Mouse (Mus musculus) frontal cortex, postnatal 10 days (tissue): ENCODE results near the gene Rere.
A peak's percentile ranks its signal among the peaks of the same experiment; 100 is the strongest.

ENCODE experiments used
- DNase-seq, 2 experiments: peaks; one replicate each; pipeline ENCODE4 v3.0.0; 2022; ENCODE audit warnings: low spot score in 2 of 2, mixed read lengths in 1 of 2

The Rere gene

DNA sequence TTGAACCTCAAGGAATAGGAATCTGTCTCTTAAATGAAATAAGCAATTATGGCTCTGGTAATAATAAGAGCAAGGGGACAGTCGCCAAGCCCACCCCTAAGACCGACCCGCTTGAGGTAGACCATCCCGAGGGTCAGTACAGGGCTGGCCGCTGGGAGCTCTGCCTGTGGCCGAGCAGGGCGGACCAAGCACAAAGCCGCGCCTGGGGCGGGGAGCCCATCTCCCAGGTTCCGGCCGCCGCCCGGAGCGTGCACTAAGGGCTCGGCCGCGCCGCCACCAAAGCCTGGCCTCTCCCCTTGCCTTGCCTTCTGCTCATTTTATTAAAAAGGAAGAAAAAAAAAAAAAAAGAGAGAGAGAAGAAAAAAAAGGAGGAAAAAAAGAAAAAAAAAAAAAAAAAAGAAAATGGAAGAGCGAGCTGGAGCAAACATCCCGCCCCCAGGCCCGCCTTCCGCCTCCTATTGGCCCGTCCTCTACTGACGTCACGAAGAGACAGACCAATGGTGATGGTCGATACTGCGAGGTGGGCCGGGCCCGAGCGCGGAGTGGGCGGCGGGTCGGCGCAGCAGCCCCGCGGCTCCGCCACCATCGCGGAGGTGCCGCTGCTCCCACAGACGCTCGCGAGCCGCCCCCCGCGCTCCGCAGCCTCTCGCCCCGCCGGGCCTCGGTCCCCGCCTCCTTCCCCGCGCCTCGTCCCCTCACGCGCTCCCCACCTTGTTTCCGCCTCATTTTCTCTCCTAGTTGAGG, at the start of gene Rere:
Gene Rere, plus strand, starts transcription at position 629 of the 744 bp plus-strand sequence.
- DNase-seq: peak; percentile 96 to 98

DNA sequence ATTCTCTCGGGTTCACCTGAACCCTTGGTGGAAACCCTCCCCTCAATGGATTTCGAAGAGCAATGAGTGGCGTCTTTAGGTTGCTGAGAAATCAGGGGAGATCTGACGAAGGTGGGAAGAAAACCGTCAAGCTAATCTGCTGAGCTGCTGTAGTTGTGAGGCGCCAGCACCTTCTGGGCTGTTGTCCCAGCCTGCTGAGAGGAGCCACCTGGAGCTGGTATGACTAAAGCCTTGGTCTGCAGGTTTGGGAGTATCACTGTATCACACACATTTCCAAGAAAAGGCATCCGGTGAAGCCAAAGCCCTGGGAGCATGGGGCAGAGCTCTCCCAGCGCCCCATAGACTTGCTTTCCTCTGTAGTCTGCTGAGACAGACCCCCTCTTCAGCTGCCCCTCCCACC, 49.6 kb upstream of the Rere start:
- no peak for DNase-seq

- no peak for DNase-seq
These were observed 46.7 kb upstream of the Rere start for GRCm38 (mm10) chr4:150234599-150235327.

DNA sequence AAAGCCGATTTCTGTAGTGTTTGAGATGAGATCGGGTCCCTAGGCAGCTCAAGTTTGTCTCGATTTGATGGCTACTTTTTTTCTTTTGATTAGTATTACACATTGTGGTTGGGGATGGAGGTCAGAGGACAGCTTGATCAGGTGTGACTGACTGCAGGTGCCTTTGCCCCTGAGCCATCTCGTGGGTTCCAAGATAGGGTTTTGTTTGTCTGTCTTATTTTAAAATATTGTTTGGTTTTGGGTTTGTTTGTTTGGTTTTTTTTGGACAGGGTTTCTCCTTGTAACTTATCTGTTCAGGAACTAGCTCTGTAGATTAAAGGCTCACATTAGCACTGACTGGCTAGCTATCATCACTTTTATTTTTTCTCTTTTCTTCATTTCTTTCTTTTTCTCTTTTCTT, 45.9 kb upstream of the Rere start:
- DNase-seq: no peak

- no peak for DNase-seq
These were observed 45.4 kb upstream of the Rere start for GRCm38 (mm10) chr4:150236031-150236430.

- peak; percentile 92 to 94 for DNase-seq
These were observed 44.6 kb upstream of the Rere start, which contains the start of gene Eno1 for GRCm38 (mm10) chr4:150236521-150237481. Gene Eno1 (plus strand): TSS chr4:150236721.

- DNase-seq: no peak
These were observed 43.6 kb upstream of the Rere start for GRCm38 (mm10) chr4:150237636-150238361.

GRCm38 (mm10) chr4:150238433-150239086, 42.9 kb upstream of the Rere start:
- DNase-seq: no peak

GRCm38 (mm10) chr4:150239087-150239480, 42.4 kb upstream of the Rere start:
- DNase-seq: no peak

DNA sequence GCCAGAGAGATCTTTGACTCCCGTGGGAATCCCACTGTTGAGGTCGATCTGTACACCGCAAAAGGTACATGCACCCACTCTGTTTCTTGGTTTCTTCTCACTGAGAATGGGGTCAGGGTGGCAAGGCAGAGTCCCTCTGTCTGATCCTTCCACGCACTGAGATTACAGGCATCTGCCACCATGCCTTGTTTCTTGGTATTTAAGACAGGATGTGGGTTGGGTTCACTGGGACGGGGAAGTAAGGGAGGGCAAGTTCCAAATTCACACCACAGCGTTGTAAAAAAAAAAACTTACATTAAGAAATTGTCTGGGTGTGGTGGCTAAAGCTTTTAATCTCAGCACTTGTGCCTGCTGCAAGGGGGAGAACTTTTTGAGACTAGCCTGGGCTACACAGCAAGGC, 41.9 kb upstream of the Rere start:
- no peak for DNase-seq

- DNase-seq: peak; percentile 59 to 60
These were observed 41.5 kb upstream of the Rere start for GRCm38 (mm10) chr4:150239951-150240368.

GRCm38 (mm10) chr4:150240381-150240886, 41.0 kb upstream of the Rere start:
- no peak for DNase-seq

GRCm38 (mm10) chr4:150241708-150242107, 39.7 kb upstream of the Rere start:
- no peak for DNase-seq

GRCm38 (mm10) chr4:150242745-150243144, 38.7 kb upstream of the Rere start:
- no peak for DNase-seq

DNA sequence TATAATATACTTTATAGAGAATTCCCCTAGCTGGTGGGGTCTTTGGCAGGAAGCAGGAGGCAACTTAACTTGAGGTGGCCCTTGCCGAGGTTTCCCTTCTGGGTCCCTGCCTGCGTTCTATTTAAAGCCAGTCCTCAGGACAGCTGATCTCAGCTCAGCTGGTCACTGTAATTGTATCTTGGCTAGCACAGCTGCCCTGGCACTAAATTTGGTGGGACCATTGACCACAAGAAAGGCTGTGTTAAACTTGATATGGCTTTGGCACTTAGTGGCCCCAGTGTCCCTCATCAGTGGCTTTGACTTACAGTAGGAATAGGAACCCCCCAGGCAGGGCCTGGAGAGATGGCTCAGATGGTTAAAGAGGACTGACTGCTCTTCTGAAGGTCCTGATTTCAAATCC, 35.6 kb upstream of the Rere start:
- DNase-seq: no peak

DNA sequence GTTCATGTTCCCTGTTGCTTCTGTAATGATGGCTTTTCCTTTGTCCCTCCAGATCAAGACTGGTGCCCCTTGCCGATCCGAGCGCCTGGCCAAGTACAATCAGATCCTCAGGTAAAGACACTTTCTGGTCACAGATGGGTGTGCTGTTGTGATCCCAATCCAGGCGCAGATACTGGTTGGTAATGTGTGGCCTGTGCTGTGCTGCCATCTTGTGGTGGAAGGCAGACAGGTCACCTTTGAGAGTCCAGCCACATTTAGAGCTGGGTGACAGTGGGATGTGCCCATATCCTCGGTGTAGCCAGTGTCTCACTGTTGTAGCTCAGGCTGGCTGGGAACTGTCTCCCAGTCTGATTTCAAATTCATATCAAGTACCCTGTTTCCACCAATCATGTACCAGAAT, 33.4 kb upstream of the Rere start:
- DNase-seq: peak; percentile 54 to 68

DNA sequence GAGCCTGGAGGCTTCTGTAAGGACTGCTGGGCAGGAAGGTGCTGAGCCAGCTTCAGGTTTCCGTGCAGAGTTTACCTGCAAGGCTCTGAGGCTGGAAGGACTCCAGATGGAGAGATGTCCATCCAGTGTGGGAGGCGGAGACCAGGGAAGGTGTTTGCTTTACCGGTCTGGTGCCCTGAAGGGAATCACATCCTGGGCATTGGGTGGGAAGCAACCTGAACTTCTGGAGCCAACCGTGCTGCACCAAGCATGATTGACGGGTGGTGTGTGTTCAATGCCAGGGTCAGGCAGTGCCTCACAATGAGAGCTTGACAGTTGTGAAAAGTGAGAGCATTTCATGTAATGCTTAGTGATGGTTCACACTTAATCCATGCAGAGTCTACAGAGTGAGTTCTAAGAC, 32.5 kb upstream of the Rere start:
- no peak for DNase-seq

- DNase-seq: no peak
These were observed 31.6 kb upstream of the Rere start for GRCm38 (mm10) chr4:150249731-150250270.

DNA sequence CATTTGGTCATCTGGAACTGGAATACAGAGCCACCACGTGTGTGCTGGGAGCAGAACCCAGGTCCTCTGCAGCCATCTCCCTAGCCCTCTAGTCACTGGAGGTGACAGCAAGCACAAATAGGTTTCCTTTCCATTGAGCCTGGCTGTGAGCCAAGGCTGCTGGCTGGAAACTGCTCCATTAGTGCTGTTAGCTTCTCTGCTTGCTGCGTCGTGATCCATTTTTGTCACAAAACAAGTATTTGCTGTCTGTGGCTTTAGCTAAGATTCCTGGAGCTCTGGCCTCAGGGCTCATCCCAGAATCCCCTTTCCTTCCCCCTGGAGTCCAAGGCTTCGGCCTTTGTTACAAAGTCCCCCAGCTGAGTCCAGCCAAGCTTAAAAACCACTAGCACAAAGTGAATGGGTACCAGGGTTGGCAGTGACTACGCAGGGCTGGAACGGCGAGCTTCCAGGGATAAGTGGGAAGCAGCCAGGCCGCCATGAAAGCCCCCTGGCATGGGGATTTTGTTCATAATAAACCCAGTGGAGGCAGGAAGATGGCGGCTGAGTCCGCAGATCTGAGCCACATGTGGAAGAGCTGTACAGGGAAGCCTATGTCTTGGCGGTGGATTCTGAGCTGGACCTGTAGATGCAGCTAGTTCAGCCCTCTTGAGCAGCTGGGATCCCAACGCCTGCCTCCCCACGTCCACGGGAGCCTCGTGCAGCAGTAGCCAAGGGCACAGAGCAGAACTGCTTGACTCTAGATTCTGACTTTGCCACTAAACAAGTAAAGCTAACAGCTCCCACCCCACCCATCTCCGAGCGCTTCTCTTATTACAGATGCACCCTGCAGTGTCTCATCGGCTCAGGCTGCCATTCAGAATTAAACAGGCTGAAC, 30.7 kb upstream of the Rere start:
- peak in 1 of 2 experiments; percentile 53 for DNase-seq
